Mouse (Mus musculus) neural tube, embryonic 13.5 days (tissue): ENCODE results near the gene Rasl11a. TPM values are rescaled to one million over a fixed set of nuclear protein-coding genes. Genes with fewer than 3 reads are reported as not detected.
A peak's percentile ranks its signal among the peaks of the same experiment; 100 is the strongest.
"Not testable (repeated sequence)": the region's sequence is repeated elsewhere in the genome, so short reads cannot be mapped to it uniquely, and the experiment has no call there.

ENCODE experiments used
- ATAC-seq: fragments of 200-750 bp; cut with Nextera tagmentation; 2 replicates; pipeline ENCODE4 v1.8.0; 2017; ENCODE audit warnings: low read depth, mild to moderate bottlenecking, moderate TSS enrichment, moderate library complexity
- H3K27ac ChIP-seq: fragments of 300-500 bp; sonication (generic); replicated peaks from 2 replicates; pipeline ENCODE4 v1.5.1; 2015; ENCODE audit warnings: moderate library complexity, mild to moderate bottlenecking, inconsistent platforms
- H3K27me3 ChIP-seq: fragments of 300-500 bp; sonication (generic); 2 replicates; pipeline ENCODE4 v1.6.1; 2015; ENCODE audit warnings: mild to moderate bottlenecking, inconsistent platforms
- H3K36me3 ChIP-seq: fragments of 300-500 bp; sonication (generic); 2 replicates; pipeline ENCODE4 v1.6.1; 2015; ENCODE audit warnings: mild to moderate bottlenecking, inconsistent platforms
- H3K4me1 ChIP-seq: fragments of 300-500 bp; sonication (generic); replicated peaks from 2 replicates; pipeline ENCODE4 v1.6.1; 2015; ENCODE audit warnings: inconsistent platforms
- H3K4me2 ChIP-seq: fragments of 300-500 bp; sonication (generic); 2 replicates; pipeline ENCODE4 v1.6.1; 2015; ENCODE audit warnings: inconsistent platforms, mild to moderate bottlenecking, moderate library complexity
- H3K4me3 ChIP-seq: fragments of 300-500 bp; sonication (generic); 2 replicates; pipeline ENCODE4 v1.5.1; 2015; ENCODE audit warnings: mild to moderate bottlenecking, inconsistent platforms
- H3K9ac ChIP-seq: fragments of 300-500 bp; sonication (generic); 2 replicates; pipeline ENCODE4 v1.6.1; 2015; ENCODE audit warnings: moderate library complexity, mild to moderate bottlenecking, inconsistent platforms
- H3K9me3 ChIP-seq: fragments of 300-500 bp; sonication (generic); 2 replicates; pipeline ENCODE4 v1.6.1; 2016; ENCODE audit warnings: inconsistent platforms
- WGBS: fragments of 180-500 bp; shearing (Covaris S2); methylation state at CpG from one replicate; pipeline ENCODE4 v1.1.7; 2015; 5-methylcytosine and 5-hydroxymethylcytosine counted together
- polyA plus RNA-seq: library from polyadenylated mRNA; unstranded; fragments of >200 nt; fragmentation: Nextera tagmentation; extraction: Ambion mirVana; gene quantifications from 2 replicates; pipeline ENCODE4 v1.2.1, GENCODE M21; 2015

Rasl11a gene
- polyA plus RNA-seq, 1 experiment from 2014 or later, result 24.9 TPM

GRCm38 (mm10) chr5:146872981-146873631, 28.2 kb downstream of the Rasl11a start:
- WGBS, result 91% methylated on average over 5 of the region's 5 CpGs
- ATAC-seq, result no peak
- no peaks in the 10 kb centered on the region for H3K4me1 ChIP-seq
- H3K4me3 ChIP-seq, result no peak overlapping the region
- peaks cover 3% of the 10 kb centered on the region; the same call in 1 of the 2 replicates for H3K9me3 ChIP-seq
- H3K4me2 ChIP-seq, result no peak overlapping the region
- no peak overlapping the region for H3K9ac ChIP-seq
- H3K27me3 ChIP-seq, result no peaks in the 10 kb centered on the region; the same call in 1 of the 2 replicates
- H3K27ac ChIP-seq, result no peak overlapping the region
- no peaks in the 10 kb centered on the region for H3K36me3 ChIP-seq

- Histone ChIP-seq H3K27ac (no peak overlapping the region), H3K36me3 (no peaks in the 10 kb centered on the region), H3K4me2 (no peak overlapping the region), H3K9ac (no peak overlapping the region), H3K9me3 (peaks cover 3% of the 10 kb centered on the region; the same call in 1 of the 2 replicates), H3K4me3 (no peak overlapping the region), H3K4me1 (no peaks in the 10 kb centered on the region), H3K27me3 (no peaks in the 10 kb centered on the region; the same call in 1 of the 2 replicates)
- WGBS, result 88% methylated on average over 2 of the region's 2 CpGs
- no peak for ATAC-seq
These were observed 31.2 kb downstream of the Rasl11a start for GRCm38 (mm10) chr5:146876024-146876423.

- not testable (repeated sequence) for H3K4me3 ChIP-seq, H3K27me3 ChIP-seq, H3K9me3 ChIP-seq, H3K27ac ChIP-seq, H3K9ac ChIP-seq, H3K4me2 ChIP-seq, H3K36me3 ChIP-seq, H3K4me1 ChIP-seq, ATAC-seq
- 71% methylated on average over 5 of the region's 6 CpGs for WGBS
These were observed 33.0 kb downstream of the Rasl11a start for GRCm38 (mm10) chr5:146877882-146878281.

- no peaks in the 10 kb centered on the region; the same call in 1 of the 2 replicates for H3K27me3 ChIP-seq
- no peaks in the 10 kb centered on the region for H3K36me3 ChIP-seq
- no peak overlapping the region for H3K9ac ChIP-seq
- no peak overlapping the region for H3K4me3 ChIP-seq
- H3K27ac ChIP-seq, result no peak overlapping the region
- H3K4me1 ChIP-seq, result no peaks in the 10 kb centered on the region
- WGBS, result 92% methylated on average over 6 of the region's 6 CpGs
- no peak for ATAC-seq
- H3K4me2 ChIP-seq, result no peak overlapping the region
- H3K9me3 ChIP-seq, result no peaks in the 10 kb centered on the region
These were observed 37.4 kb downstream of the Rasl11a start for GRCm38 (mm10) chr5:146882261-146882660.

GRCm38 (mm10) chr5:146883053-146883452, 38.2 kb downstream of the Rasl11a start:
- no peaks in the 10 kb centered on the region for H3K9me3 ChIP-seq
- no peaks in the 10 kb centered on the region for H3K36me3 ChIP-seq
- no peak overlapping the region for H3K4me2 ChIP-seq
- WGBS, result 72% methylated on average over 7 of the region's 7 CpGs
- ATAC-seq, result no peak
- H3K9ac ChIP-seq, result no peak overlapping the region
- no peaks in the 10 kb centered on the region for H3K27me3 ChIP-seq
- H3K4me1 ChIP-seq, result no peaks in the 10 kb centered on the region
- no peak overlapping the region for H3K4me3 ChIP-seq
- H3K27ac ChIP-seq, result no peak overlapping the region

GRCm38 (mm10) chr5:146883486-146884272, 38.8 kb downstream of the Rasl11a start:
- no peaks in the 10 kb centered on the region for H3K36me3 ChIP-seq
- no peak overlapping the region for H3K27ac ChIP-seq
- H3K9ac ChIP-seq, result no peak overlapping the region
- no peak overlapping the region for H3K4me3 ChIP-seq
- no peaks in the 10 kb centered on the region for H3K4me1 ChIP-seq
- no peaks in the 10 kb centered on the region for H3K27me3 ChIP-seq
- no peak overlapping the region for H3K4me2 ChIP-seq
- ATAC-seq, result no peak
- 84% methylated on average over 15 of the region's 15 CpGs for WGBS
- H3K9me3 ChIP-seq, result no peaks in the 10 kb centered on the region

- Histone ChIP-seq H3K9me3 (no peaks in the 10 kb centered on the region), H3K36me3 (no peaks in the 10 kb centered on the region), H3K4me1 (no peaks in the 10 kb centered on the region), H3K27ac (no peak overlapping the region), H3K27me3 (no peaks in the 10 kb centered on the region), H3K4me2 (peak overlapping the region; percentile 9; the same call in 1 of the 2 replicates), H3K4me3 (no peak overlapping the region), H3K9ac (no peak overlapping the region)
- ATAC-seq, result no peak; the same call in 1 of the 2 replicates
- 10% methylated on average over 14 of the region's 14 CpGs for WGBS
These were observed 46.3 kb downstream of the Rasl11a start for GRCm38 (mm10) chr5:146891127-146891526.

- Histone ChIP-seq H3K9me3 (no peaks in the 10 kb centered on the region), H3K36me3 (no peaks in the 10 kb centered on the region), H3K4me3 (no peak overlapping the region), H3K27ac (no peak overlapping the region), H3K4me2 (no peak overlapping the region), H3K4me1 (no peaks in the 10 kb centered on the region), H3K27me3 (no peaks in the 10 kb centered on the region), H3K9ac (no peak overlapping the region)
- no peak for ATAC-seq
- 84% methylated on average over 4 of the region's 4 CpGs for WGBS
These were observed 48.0 kb downstream of the Rasl11a start for GRCm38 (mm10) chr5:146892904-146893303.

GRCm38 (mm10) chr5:146893478-146894182, 48.8 kb downstream of the Rasl11a start:
- no peak overlapping the region for H3K9ac ChIP-seq
- H3K27me3 ChIP-seq, result no peaks in the 10 kb centered on the region
- no peaks in the 10 kb centered on the region for H3K36me3 ChIP-seq
- H3K4me1 ChIP-seq, result no peaks in the 10 kb centered on the region
- WGBS, result 86% methylated on average over 11 of the region's 11 CpGs
- H3K4me3 ChIP-seq, result no peak overlapping the region
- H3K27ac ChIP-seq, result no peak overlapping the region
- ATAC-seq, result no peak
- H3K9me3 ChIP-seq, result no peaks in the 10 kb centered on the region
- no peak overlapping the region for H3K4me2 ChIP-seq

GRCm38 (mm10) chr5:146895667-146896066, 50.8 kb downstream of the Rasl11a start:
- not testable (repeated sequence) for H3K36me3 ChIP-seq, H3K9me3 ChIP-seq, H3K4me1 ChIP-seq, H3K4me2 ChIP-seq, H3K27me3 ChIP-seq, H3K4me3 ChIP-seq, H3K27ac ChIP-seq, H3K9ac ChIP-seq, ATAC-seq
- WGBS, result 94% methylated on average over 14 of the region's 16 CpGs

GRCm38 (mm10) chr5:146896973-146897372, 52.1 kb downstream of the Rasl11a start:
- ATAC-seq, result no peak
- WGBS, result 70% methylated on average over 13 of the region's 13 CpGs
- H3K4me1 ChIP-seq, result no peaks in the 10 kb centered on the region
- H3K36me3 ChIP-seq, result no peaks in the 10 kb centered on the region
- no peak overlapping the region for H3K27ac ChIP-seq
- no peaks in the 10 kb centered on the region for H3K27me3 ChIP-seq
- no peak overlapping the region for H3K4me3 ChIP-seq
- no peak overlapping the region for H3K9ac ChIP-seq
- H3K9me3 ChIP-seq, result no peaks in the 10 kb centered on the region
- H3K4me2 ChIP-seq, result no peak overlapping the region
